Mouse (Mus musculus) v-Abl transformed pro-B cells (cell line): ENCODE results near the gene Slc25a13.

Experiments used
- in situ Hi-C, 2 experiments: fragments of 400-800 bp; cut with MboI; formaldehyde crosslinking; loops; one replicate each; pipeline ENCODE4 v1.15.1; 2025; ENCODE audit not compliant: unreplicated experiment in 2 of 2

The Slc25a13 gene

DNA sequence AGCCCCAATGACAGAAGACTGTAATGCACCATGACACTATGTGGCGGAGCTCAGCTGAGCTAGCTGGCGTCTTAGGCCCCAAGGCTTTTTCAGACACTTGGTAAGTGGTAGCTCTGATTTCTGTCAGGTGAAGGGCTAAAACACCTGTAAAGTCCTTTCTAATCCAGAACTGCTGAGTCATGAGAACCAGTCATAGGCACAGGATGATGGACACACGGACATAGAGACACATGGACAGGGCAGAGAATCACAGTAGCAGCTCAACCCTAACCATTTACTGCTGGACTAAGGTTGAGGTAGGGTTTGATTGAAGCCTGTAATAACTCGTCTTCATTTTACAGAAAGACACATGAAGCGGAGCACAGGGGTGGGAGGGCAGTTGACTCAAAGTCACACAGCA, 95.1 kb downstream of the Slc25a13 start:
- in situ Hi-C loops = no loop called here

DNA sequence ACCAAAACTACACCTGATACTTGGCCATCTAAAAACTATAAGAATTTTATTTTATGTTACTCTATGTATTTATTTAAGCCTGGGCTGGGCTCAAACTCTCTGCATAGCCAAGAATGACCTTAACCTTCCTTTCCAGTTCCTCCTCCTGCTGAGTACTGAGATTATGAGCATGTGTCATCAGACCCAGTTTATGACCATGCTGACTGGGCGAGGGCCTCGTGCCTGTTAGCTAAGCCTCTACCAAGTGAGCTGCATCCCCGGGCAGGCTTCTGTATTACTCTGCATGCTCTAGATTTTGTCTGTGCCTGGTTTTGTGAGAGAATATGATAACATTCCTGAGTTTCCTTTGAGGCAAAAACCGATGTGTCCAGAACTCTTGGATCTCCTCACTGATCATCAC, 96.1 kb downstream of the Slc25a13 start:
- in situ Hi-C loops = no loop called here

DNA sequence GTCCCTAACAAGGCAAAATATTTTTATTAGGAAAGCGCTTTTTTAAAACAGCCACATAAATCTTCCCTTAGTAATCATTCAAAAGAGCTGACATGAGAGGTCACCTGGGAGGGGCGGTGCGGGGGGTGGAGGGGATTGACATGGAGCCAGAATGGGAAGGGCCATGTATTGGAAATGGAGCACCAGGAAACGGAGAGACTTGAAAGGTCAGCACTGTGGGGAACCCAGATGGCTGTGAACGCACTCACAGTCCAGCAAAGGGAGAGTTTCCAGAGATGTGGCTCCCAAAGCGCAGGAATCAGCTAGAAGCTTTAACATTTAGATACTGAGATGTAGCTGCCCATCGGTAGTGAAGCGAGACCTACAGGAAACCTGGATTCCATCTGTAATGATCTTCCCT, 101.2 kb downstream of the Slc25a13 start:
- in situ Hi-C loops = no loop called here

DNA sequence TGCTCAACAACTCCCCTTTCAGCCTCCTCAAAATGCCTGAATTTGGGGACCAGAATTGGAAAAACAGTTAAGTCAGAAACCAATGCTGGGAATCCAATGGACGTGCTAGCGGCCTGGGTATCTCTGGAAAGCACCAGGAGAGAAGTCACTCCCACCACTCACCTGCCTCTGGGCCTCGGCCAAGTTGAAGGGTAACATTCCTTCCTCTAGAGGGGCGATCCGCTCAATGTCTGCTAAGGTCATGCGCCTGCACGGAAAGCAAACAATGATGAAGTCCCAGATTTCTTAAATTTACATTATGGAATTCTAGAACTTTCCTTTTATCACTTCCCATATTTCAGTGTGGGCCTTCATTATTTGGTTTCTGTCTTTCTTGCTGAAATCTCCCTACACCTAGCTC, 103.2 kb downstream of the Slc25a13 start:
- in situ Hi-C loops = no loop called here

DNA sequence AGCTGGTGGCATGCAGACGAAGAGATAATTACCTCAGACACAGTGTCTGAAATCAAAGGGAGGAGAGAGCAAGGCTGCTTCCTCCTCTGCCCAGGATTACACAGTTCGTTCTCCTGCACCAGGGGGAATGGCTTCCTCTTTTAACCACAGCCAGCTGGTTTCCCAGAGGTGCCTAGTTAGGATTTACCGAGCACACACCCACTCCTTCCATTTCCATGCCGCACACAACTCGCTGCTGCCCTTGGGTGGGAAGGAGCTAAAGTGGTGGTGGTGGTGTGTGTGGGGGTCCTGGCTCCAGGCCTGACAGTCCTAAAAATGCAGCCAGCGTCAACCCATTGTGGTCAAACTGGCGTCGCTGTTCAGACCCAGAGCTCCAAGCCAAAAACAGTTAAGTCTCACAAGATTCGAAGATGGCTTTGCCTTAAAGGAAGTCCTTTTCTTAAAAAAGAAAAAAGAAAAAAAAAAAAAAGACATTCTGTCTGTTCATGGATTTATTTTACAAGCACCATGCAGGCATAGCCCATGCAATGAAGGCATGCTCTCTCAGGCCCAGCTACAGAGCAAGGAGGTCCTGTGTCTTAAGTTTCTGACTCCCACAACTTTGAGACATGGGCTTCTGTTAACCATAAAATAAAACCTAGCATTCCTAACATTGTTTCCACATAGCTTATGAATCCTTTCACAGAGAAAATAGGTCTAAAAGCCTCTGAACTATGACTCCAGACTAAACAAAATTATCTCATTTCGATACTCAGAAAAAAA, 104.0 kb downstream of the Slc25a13 start:
- in situ Hi-C loops = no loop called here

DNA sequence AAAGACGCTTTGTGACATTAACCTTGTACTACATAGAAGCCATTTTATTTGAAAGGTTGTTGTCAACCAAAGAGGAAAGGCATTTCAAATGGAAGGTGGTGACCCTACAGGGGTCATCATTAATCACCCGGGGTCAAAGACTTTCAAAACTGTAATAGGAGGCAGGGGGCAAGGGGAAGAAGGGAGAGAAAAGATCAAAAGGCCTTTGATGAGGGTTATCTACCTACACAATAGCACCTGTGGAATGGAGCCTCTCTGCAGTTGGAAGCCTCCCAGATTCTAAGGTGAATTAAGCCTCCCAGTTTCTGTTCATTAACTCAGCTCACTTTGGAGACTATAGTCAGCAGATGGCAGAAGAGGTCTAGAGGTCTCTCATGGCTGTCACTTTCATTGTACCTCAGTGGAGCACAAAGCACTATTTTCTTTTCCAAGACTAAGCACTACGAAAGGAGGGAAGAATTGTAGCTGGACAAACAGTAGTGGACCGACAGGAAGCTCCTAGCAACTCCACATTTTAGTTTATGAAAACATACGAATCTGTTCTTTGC, 109.5 kb downstream of the Slc25a13 start:
- in situ Hi-C loops = no loop called here

DNA sequence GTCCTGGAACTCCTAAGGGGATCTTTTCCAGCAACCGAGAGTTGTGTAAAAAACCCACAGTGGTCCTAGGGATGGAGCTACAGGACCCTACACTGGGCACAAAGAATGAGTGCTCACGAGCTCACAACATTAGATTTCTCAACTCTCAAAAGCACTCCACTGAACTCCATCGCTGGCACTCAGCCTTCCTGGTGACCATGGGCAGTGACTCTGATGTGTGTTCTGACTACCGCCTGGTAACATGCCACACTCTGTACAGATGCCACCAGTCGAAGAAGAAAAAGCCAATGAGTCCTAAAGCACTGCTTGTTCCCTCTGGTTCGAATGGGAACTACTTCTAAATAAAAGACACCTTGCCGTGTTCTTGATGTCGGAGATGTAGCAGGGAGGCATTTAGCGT, 111.4 kb downstream of the Slc25a13 start:
- in situ Hi-C loops = no loop called here

DNA sequence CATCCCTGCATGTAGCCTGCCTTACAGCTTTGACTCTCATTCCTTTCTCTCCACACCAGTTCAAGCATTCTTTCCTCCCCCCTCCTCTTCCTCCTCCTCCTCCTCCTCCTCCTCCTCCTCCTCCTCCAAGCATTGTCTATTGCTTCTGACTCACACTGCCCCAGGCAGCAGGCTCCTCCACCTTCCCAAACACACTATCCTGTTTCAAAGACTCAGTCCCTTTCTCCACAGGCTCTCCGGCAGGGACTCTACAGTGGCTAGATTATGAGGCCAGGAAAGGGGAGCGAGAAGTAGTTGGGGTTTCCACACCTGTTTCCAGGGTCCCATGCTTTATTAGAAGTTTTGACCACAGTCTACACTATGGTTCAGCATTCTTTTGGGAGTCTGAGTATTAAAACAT, 113.5 kb downstream of the Slc25a13 start:
- in situ Hi-C loops = no loop called here

DNA sequence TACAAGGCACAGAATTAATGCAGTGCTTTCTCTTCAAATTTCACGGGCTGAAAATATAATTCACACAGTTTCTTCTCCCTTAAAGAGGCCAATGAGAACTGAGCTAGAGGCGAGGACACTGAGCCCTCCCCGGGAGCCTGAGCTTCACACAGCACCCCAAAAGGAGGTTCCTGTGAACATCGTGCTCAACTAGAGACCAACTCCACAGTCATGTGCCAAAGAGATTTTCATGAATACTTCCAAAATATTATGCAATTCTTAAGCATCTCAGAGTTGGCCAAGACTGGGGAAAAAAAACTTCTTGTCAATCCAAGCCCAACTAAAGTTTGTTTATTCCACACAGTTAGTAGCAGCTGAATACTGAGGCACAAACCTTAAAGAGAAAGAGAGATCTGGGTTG, 115.4 kb downstream of the Slc25a13 start:
- in situ Hi-C loops = no loop called here

DNA sequence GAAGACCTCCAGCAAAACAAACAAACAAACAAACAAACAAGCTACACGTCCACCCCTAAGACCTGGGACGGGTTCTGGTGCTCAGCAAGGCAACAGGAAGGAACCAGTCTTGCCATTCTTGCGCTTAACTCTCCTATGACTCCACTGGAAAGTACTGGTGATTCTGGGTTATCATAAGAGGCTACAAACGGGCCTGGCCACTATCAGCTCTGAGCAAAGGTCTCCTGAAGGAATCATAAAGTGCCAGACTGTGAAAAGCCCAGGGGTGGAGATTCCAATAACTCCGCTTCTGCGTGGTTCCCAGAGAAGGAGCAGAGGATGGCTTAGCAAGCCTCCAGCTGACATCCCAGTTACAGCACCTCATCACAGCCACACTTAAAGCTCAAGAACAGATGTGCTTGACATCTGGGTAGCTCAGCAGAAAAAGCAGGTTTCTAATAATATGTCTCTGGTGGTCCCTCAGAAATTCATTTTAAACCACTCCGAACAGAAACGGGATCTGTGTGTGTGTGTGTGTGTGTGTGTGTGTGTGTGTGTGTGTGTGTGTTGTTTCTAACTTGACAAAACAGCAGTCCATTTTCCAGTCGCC, 116.0 kb downstream of the Slc25a13 start:
- in situ Hi-C loops = no loop called here

DNA sequence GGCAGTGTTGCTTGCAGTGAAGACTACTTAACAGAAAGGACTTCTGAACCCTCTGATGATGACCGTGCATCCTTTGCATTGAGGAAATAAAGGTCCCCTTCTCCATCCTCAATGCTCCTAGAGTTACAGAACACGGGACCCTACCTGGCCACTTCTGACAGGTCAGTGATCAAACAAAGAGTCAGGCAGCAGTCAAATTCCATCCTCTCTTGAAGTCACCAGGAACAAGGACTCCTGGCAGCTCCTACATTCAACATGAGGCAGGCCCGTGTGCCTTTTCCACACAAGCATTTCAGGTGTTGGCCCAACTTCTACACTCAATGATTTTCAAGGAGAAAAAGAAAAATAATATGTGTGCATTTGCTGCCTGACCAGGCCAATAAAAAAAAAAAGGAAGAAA, 123.0 kb downstream of the Slc25a13 start:
- in situ Hi-C loops = no loop called here

DNA sequence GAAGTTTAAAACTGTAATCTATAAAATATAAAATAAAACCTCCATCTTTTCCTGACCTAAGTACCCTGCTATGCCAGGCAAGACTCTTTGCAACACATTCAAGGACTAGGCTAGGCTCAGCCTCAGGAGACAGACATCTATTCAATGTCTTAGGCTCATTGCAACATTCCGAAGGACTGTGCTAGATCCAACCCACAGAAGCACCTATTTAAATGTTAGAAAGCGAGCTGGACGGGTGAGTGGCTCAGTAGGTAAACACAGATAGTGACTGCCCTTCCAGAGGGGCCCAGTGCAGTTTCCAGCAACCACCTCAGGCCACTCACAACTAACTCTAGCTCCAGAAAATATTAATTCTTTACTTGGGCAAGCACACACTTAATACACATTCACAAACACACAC, 123.5 kb downstream of the Slc25a13 start:
- in situ Hi-C loops = no loop called here

DNA sequence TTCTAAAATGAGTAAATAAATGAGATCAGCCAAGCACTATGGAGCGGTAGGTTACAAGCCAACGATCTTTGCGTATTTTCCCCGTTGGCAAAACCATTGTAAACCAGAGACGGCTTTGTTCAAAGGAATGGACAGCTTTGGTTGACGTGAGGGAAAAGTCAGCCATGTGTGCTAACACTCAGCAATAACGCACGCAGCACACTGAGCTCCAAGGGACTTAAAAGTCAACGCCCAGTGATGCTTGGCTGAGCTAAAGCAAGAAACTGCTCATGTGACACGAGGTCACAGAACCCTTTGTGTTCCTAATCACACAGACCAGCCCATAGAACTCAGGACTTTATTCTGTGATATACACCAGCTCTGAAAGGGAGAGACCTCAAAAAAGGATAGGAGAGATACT, 124.5 kb downstream of the Slc25a13 start:
- in situ Hi-C loops = no loop called here

DNA sequence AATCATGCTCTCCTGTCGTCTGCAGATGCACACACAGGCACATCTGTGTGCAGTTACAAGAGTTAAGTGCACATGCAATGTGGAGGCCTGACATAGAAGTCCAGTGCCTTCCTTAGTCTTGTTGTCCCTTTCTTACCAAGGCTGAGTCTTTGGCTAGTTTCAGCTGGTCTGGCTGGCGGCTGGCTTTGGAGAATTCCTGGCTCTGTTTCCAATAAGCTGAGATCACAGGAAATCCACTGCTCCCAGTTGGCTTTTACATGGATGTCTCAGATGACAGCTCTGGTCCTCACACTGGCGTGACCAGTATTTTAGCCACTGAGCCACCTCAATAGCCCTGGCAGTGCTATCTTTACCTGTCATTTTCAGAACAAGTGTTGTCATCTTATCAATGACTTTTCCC, 126.0 kb downstream of the Slc25a13 start:
- in situ Hi-C loops = no loop called here

DNA sequence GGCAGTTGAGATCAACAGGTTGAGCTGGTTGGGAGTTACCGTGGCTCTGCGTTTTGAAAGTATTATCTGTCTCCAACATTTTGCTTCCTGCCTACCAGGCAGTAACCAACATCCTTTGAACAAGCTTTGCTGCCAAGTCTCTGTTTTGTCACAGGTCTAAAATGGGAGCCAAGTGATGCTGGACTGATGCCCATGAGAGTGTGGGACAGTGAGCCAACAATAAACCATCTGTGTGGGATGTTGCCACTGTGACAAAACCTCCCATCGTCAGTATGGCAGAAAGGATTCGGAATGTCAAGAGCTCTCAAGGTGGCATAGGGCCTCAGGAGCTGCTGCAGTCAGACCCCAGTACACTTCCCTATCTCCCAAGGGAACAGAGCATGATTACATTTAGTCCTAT, 128.8 kb downstream of the Slc25a13 start:
- in situ Hi-C loops = no loop called here

DNA sequence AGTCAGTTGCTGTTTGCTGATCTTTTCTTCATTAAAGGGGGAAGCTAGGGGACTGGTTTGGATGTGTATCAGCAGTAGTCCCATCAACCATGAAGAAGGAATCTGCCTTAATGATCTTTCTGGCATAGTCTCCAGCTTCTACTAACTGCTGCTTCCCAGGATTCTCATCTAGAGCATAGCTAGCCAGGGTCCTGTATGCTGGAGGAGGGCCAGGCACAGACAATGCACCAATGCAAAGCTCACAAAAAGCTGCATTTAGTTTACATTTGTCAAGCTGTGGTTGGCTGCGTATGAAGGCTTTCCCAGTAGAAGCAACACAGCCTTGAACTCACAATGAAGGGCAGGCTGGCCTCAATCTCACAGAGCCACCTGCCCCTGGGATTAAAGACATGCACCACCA, 136.5 kb downstream of the Slc25a13 start:
- in situ Hi-C loops = no loop called here

DNA sequence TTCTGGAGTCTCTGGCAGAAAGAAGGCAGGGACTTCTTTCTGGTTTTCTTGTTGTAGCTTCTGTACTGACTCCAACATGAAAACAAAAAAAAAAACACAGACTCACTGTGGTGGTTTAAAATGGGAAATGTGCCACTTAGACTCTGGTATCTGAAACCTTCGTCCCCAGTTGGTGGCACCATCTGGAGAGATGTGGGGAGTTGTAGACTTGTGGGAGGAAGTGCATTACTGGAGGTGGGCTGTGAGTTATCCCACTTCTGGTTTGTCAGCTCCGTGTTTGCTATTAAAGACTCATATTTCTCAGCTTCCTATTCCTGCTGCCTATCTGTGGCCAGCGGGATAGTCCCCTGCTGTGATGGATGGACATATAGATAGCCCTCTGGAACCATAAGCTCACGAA, 139.7 kb downstream of the Slc25a13 start:
- in situ Hi-C loops = no loop called here

DNA sequence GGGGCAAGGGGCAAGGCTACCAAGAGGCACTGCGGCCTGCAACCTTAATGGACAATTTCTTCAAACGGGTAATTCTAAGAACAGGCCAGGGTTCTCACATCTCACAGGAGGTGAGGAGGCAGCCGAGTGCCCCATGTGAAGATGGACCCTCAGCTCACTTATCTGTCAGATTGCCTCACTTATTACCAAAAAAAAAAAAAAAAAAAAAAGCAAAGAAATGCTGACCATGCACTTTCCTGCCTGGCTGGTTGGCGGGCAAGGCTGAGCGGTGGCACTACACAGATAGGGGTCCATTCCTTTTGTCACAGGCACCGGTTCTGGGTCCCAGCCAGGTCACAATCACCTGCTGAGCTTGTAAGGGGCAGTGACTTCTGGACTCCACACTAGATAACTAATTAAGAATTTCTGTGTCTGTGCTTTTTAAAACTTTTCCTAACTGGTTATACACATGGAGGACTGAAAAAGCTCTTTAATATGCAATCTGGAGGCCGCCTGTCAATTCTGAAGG, 141.0 kb downstream of the Slc25a13 start:
- in situ Hi-C loops = no loop called here

DNA sequence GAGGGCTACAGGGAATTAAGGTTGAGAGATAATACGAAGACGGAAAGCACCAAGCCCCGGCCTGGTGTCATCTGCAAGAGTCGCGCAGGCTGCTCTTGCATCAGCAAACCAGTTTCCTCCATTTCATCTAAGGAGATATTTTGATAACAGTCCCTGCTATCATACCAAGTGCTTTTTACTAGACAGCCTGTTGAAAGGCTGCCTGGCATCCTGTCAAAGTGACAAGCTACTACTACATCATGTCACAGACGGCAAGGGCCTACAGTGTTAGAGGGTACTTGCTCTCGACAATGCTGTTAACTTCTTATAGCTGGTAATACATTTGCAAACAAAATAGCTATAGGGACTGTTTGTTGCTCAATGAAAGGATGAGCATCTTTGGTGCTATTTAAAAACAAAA, 145.9 kb downstream of the Slc25a13 start:
- in situ Hi-C loops = no loop called here

DNA sequence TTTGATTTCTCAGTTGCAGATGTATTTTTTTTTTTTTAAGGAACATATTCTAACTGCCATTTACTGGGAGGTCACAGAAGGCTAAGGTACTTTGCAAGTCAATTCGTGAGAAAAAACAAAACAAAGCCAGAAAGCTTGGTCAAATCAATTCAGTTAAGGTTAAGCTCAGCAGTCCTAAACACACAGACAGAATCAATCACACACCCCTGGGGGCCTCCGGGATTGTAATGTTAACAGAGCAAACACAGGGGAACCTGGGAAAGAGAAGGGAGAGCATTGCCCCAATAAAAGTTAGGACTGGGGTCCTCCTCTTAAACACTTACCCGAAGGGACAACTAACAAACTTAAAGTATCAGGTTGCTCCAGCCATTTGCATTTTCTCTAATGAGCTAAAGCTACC, 147.0 kb downstream of the Slc25a13 start:
- in situ Hi-C loops = no loop called here

DNA sequence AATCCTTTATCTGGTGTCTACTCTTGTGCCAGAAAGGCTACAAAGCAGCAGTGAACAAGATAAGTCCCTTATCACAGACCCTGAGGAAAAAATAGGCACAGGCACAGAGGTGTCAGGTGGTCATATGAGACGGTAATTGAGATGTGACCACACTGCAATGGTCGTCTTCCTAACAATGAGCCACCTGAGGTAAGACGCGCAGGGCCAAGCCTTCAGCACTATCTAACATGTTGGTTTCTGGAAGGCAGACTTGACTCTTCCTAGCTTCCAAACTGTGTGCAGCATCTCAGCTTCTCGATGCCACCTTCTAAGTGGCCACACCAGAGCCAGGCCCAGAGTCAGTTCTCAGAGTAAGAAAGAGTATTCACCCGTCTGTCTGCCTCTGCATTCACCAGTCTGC, 149.8 kb downstream of the Slc25a13 start:
- in situ Hi-C loops = no loop called here

DNA sequence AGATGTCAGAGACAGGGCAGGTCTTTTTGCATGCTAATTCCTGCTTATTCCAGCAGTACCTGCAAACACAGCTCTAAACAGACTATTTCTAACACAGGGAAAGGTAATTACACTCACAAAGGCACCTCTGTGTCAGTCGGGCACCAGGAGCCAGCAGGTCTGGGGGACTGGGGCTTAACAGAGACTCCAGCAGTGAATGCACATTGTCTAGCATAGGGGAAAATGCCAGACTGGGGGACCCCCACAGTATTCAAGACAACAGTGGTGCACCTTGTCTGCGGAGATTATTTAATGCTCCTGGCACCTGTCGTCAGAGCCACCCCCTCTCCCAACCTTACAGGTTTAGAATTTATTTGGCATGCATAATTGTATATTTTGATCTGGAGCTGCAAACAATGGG, 158.4 kb downstream of the Slc25a13 start:
- in situ Hi-C loops = no loop called here
